In the genomic region with DNA sequence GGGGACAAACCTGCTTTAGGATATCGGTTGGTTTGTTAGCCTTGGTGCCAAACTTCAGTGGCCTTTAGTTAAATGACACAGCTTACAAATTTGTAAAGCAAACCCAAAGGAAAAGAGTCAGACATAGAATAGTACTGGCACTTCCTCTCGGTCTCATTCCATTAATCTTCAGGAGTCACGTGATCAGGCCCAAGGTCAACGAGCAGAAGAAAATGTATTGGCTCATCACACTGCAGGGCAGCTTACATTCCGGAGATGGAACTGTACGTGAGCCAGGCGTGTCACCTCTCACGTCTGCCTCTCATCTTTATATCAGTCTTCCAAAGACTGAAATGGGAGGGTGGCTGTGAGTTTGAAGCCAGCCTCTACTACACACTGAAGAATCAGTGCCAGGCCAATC, we compare ENCODE assay signal across 14 mouse cellular contexts.
DNase-seq lines count a peak whose midpoint lies in the region; ATAC-seq lines count a peak whose summit lies in the region.
"Had no signal": no experiment of that assay in that cellular context is flagged by ENCODE, and none has a peak within 500 bp of the region (broad histone marks: within the 10 kb centered on the region; RNA-seq: fewer than 3 reads in every experiment).

No protein-coding gene starts in this region.

- H3K9me3 ChIP-seq in kidney, embryonic 15.5 days (replicated peaks): no peaks in the 10 kb centered on the region
- H3K9me3 ChIP-seq: heart, embryonic 13.5 days; liver, embryonic 15.5 days; stomach, embryonic 15.5 days had no signal

- no peak overlapping the region for H3K4me2 ChIP-seq in kidney, embryonic 15.5 days
- H3K4me2 ChIP-seq: heart, embryonic 13.5 days; liver, embryonic 15.5 days; stomach, embryonic 15.5 days had no signal

- H3K9ac ChIP-seq in kidney, embryonic 15.5 days: no peak overlapping the region
- H3K9ac ChIP-seq: heart, embryonic 13.5 days; liver, embryonic 15.5 days; stomach, embryonic 15.5 days had no signal

- H3K36me3 ChIP-seq in kidney, embryonic 15.5 days: no peaks in the 10 kb centered on the region
- H3K36me3 ChIP-seq: heart, embryonic 13.5 days; liver, embryonic 15.5 days; stomach, embryonic 15.5 days had no signal

- DNase-seq in kidney, adult 11 months: peak; percentile 32
- peak; percentile 20 for DNase-seq in lung, postnatal 14 days
- no peak for DNase-seq in lung, postnatal 36 days
- peak; percentile 66 to 76 for DNase-seq in adrenal gland, postnatal 36 days
- no peak for DNase-seq in frontal cortex, postnatal 25 days (ENCODE audit: low spot score in 2 of 2)
- DNase-seq in c-Kit-positive CD71-positive TER-119-positive erythroid progenitor cells, embryonic 14.5 days (ENCODE audit: low spot score): no peak
- DNase-seq in testis, postnatal 10 days (ENCODE audit: low spot score): no peak
- DNase-seq: cerebellum, postnatal 25 days; heart, postnatal 36 days had no signal

- peaks cover 32% of the 10 kb centered on the region for H3K27me3 ChIP-seq in kidney, embryonic 15.5 days
- H3K27me3 ChIP-seq: heart, embryonic 13.5 days; liver, embryonic 15.5 days; stomach, embryonic 15.5 days had no signal

- H3K4me1 ChIP-seq in kidney, embryonic 15.5 days: 0 out of 2 replicates have a peak, but pooled peaks cover 3% of the 10 kb centered on the region
- H3K4me1 ChIP-seq: liver, embryonic 15.5 days; stomach, embryonic 15.5 days had no signal

- 38% methylated on average over 8 of the region's 8 CpGs for WGBS in kidney, embryonic 15.5 days

- no peak overlapping the region for H3K27ac ChIP-seq in kidney, embryonic 15.5 days
- H3K27ac ChIP-seq: heart, embryonic 13.5 days; hindbrain, postnatal 0 days; liver, embryonic 15.5 days; stomach, embryonic 15.5 days had no signal

- ATAC-seq in kidney, embryonic 15.5 days (replicated peaks; ENCODE audit: low FRiP score): no peak
- ATAC-seq: hindbrain, postnatal 0 days had no signal

- H3K4me3 ChIP-seq in kidney, embryonic 15.5 days (replicated peaks): no peak overlapping the region
- H3K4me3 ChIP-seq: heart, embryonic 13.5 days; liver, embryonic 15.5 days; stomach, embryonic 15.5 days had no signal

Comparison
In these comparisons a context has a peak if more than half of its experiments do, and no peak if none do; other contexts are left out.
1. DNase-seq: peak in kidney, adult 11 months (single experiment), lung, postnatal 14 days (single experiment) and adrenal gland, postnatal 36 days (2 of 2); none in lung, postnatal 36 days (single experiment), frontal cortex, postnatal 25 days (0 of 2), c-Kit-positive CD71-positive TER-119-positive erythroid progenitor cells, embryonic 14.5 days (single experiment) and testis, postnatal 10 days (single experiment).